Mouse (Mus musculus) adrenal gland, adult 2 months (tissue): Measurements from ENCODE around the gene Slc39a11. TPM values are rescaled to one million over a fixed set of nuclear protein-coding genes. Genes with fewer than 3 reads are reported as not detected.

Experiments used
- DNase-seq: peaks from one replicate; pipeline ENCODE4 v3.0.0; 2021
- long read RNA-seq: library from polyadenylated mRNA; stranded (forward); transcript quantifications from one replicate; pipeline ENCODE4 v2.0.0, GENCODE M21; 2021
- polyA plus RNA-seq: library from polyadenylated mRNA; depleted of rRNA; stranded (reverse); fragments of >200 nt; gene quantifications from 2 replicates; pipeline ENCODE4 v1.2.3, GENCODE M21; 2012; rRNA removed
- total RNA-seq, 2 experiments: library from RNA; stranded (reverse); gene quantifications; 2 replicates each; pipeline ENCODE4 v1.2.3; 2021

Slc39a11 gene
- total RNA-seq (10 to 100 TPM; 22.9 to 34.4 TPM), polyA plus RNA-seq (31.5 and 32.1 TPM in 2 replicates)
- long read RNA-seq, transcript Slc39a11-202 (10 exons, 2,664 nt) = major isoform, 29 of 71 reads
- long read RNA-seq, partial matches to known transcripts = 8 of 71 reads
- long read RNA-seq, other reads (novel, unspliced or antisense) = 33 of 71 reads

DNA sequence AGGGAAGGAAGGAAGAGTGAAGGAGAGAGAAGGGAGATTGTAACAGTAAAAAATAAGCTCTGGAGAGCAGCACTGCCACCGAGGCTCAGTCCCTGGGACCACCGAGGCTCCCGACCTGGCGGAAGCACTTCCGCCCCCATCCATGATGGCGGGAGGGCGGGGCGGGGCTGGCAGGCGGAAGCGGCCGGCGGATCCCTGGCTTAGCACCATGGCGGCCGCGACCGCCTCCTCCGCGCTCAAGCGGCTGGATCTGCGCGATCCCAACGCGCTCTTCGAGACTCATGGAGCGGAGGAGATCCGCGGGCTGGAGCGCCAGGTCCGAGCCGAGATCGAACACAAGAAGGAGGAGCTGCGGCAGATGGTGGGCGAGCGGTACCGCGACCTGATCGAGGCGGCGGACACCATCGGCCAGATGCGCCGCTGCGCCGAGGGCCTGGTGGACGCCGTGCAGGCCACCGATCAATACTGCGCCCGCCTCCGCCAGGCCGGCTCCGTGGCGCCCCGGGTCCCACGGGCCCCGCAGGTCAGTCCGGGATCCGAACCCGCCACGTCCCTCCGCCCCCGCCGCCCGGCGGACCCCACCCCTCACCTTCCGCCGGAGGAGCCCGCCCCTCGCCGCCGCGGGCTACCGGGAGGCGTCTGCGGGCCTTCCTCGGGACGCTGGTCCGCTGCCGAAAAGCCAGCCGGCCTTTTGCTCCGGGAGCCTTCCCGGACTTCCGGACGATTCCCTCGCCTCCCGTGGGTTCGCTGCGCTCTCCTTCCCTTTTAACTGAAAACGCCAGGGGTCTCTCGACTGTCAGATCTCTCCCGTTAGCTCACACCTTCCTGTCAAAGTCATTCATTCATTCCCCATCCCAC, at the start of gene Slc39a11:
Gene Slc39a11 (minus strand): TSS at position 727 of the 858 bp plus-strand sequence.
- peak; percentile 83 for DNase-seq

- DNase-seq = no peak
These were observed 49.8 kb upstream of the Slc39a11 start for GRCm38 (mm10) chr11:113699643-113700042.

DNA sequence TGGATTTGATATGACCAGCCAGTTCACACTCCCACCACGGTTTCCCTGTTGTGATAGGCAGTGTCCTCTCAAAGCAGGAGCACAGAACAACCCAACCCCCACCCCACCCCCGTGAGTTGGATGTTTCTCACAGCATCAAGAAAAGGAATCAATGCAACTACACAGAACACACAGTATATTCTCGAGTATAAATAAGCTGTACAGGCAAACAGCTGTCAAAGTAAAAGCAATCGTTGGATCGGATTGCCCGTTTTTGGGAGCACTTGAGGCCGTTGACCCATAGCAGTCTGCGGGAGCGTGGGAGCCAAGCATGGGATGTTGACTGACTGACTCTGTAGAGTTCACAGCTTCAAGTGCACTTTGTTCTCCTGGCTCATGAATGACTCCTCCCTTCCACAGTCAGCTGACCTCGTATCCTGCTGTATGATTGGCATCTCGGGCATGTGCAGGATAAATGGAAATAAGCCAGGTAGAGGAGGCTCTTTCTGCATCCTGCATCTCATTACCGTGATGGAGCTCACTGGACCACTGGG, 48.2 kb upstream of the Slc39a11 start:
- no peak for DNase-seq

DNA sequence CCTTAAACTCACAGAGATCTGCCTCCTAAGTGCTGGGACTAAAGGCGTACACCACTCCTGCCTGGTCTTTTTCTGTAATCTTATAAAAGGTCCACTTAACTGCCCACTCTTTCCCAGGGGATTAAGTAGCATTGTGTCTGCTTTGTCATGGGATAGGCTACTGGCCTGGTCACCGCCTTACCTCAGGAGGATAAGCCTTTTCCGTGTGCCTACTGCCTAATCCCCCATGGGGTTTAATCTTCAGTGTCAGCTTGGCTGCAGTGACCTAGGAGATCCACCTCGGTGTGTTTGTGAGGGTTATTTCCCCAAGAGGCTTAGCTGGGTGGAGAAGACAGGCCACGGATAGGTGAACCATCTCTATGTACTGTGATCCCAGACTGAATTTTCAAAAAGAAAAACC, 47.7 kb upstream of the Slc39a11 start:
- no peak for DNase-seq

DNA sequence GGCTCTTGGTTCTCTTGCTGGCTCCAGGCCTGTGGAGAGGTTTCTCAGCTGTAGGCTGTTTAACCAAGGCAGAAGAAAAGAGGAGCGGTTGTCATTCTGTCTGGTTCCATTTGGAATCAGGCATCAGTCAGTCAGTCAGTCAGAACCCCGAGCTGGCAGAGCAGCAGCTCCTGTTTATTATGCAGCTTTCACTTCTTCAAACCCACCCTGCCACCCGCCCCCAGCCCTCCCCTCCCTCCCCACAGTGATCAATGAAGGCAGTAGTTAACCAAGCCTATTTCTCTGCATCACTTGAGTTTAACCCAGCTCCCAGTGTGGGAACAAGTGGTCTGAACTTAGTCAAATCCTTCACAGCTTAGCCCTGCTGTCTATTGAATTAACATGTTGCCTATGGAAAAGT, 42.0 kb upstream of the Slc39a11 start:
- DNase-seq = no peak

GRCm38 (mm10) chr11:113691318-113691717, 41.4 kb upstream of the Slc39a11 start:
- no peak for DNase-seq

DNA sequence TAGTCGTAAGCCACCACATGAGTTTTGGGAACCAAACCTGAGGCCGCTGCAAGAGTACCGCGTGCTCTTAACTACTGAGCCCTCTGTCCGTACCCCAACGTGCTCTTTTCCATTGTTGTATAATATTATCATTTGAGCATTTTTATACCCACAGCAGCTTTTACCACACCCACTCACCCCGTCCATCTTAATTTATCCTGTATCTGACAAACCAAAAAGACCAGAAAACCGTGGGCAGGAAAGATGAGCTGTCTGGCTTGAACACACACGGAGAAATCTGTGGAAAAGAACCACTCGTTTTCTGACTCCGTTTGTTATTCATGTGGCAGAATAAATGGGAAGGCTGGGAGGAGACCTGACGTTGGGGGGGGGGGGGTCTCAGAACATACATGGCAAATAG, 40.6 kb upstream of the Slc39a11 start:
- DNase-seq = no peak

DNA sequence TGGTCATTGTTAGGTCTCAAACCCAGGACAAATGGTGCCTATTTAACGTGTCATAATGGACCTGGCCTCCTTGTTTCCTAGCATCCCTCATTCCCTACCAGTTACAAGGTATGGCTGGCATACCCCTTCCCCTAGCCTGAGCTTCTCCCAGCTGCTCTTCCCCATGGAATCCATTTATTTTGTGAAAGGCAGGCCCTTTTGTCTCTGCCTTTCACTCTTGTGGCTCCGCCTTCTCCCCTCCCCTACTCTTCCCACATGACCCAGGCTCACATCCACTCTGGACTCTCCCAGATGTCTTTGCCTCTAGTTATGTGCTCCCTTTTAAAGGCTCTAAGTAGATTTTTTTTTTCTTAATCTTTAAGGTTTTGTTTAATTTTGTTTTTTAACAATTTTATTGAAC, 37.2 kb upstream of the Slc39a11 start:
- no peak for DNase-seq

DNA sequence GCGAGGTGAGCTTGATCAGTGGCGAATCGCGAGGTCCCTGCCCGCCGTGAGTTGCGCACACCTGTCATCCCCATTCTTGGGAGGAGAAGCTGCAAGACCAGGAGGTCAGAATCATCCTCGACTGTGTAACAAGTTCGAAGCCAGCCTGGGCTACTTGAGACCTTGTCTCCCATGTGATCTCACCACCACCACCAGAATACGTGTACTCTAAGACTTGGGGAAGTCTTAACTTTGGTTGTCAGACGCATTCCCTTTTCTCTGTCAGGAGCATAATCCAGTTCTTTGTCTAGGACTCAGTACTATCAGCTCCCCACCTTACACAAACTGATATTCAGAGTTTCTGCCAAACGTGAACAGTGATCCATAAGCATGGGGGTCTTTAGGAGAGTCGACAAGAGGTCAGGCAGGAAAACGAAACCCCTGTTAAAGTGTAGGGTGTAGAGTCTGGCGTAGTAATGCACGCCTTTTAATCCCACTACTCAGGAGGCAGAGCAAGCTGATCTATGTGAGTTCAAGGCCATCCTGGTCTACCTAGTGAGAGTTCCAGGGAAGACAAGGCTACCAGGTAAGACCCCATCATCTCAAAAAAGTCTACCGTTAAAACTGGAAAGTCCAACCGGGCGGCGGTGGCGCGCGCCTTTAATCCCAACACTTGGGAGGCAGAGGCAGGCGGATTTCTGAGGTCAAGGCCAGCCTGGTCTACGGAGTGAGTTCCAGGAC, 35.0 kb upstream of the Slc39a11 start:
- DNase-seq = no peak

DNA sequence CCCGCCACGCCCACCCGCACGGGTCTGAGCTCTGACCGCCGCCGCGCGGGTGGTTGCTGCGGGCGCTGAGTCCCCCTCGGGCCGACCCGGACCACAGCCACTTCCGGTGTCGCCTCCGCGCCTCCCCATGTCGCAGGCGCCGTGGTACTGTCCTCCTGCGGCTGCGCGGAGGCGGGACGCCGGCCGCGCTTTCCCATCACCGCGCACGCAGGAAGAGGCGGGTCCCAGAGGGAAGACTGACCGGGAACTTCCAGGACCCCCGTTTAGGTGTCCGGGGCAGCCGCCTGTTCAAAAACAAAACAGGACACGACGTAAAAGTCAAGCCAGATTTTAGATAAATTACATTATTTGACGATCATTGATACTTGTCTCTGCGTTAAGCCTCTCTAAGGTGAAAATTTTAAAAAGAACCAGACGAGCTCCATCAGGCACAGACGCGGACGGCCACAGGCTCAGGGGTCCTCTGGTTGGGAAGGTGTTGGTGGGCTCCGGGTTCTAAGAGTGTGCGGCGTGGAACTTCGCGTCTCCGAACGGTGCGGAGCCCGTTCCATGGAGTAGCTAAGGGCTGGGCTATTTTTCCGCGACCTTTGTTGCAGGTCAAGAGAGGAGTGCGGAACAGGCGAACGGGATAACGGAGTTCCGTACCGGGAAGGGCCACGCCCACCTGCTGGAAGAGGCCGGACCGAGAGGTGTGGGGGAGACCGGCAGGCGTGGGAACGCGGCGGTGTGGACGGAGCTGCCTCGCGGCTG, 34.3 kb upstream of the Slc39a11 start, which contains the start of the genes Fam104a and D11Wsu47e:
Gene Fam104a (minus strand): TSS at position 199 of the 750 bp plus-strand sequence.
Gene D11Wsu47e (plus strand): TSS at position 456 of the 750 bp plus-strand sequence.
- DNase-seq = peak; percentile 97

DNA sequence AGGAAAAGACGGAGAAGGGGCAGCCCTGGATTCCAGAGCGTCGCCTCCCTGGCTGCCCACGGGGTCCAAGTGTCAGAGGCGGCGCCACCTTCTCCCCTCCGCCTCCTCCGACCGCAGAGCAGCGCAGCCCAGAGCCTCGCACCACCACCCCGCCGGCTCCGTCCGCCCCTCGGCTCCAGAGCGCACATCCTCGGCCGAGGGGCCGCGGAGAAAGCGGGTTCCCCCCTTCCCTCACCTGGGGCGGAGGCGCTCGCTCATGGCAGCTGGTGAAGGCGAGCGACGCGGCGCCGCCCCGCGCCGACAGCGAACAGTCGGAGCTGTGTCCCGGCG, 33.7 kb upstream of the Slc39a11 start:
- DNase-seq = no peak

DNA sequence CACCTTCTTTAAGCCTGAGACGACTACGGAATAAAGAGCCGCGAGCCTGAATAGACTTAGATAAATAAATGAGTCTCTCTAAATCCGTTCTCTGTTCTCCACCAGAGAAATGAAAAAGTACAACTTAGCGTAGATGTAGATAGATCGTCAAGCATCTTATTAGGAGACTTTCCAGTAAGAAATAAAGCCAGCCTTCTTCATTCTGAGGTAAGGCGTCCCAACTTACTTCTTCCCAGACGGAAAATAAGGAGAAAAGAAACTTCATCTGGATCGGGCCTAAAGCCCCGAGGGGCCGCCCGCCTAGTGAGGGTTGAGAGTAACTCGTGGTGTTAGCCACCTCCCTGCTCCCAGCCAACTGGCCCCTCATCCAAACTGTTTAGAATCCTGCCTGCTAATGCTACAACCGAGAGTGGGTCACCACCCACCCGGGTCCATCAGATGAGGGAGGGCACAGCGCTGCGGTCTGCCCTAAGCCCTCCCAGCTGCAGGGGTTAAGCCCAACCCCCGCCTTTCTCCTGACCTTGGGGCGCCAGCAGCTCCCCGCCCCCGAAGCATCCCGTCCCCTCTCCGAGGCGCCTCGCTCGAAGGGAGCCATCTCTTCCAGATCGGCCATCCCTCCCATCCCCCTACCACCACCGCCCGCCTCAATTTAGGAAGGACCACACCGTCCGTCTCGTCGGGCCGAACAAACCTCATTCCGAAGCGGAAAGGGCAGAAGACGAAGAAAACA, 33.2 kb upstream of the Slc39a11 start:
- peak; percentile 86 for DNase-seq

- no peak for DNase-seq
These were observed 32.1 kb upstream of the Slc39a11 start for GRCm38 (mm10) chr11:113681979-113682378.

DNA sequence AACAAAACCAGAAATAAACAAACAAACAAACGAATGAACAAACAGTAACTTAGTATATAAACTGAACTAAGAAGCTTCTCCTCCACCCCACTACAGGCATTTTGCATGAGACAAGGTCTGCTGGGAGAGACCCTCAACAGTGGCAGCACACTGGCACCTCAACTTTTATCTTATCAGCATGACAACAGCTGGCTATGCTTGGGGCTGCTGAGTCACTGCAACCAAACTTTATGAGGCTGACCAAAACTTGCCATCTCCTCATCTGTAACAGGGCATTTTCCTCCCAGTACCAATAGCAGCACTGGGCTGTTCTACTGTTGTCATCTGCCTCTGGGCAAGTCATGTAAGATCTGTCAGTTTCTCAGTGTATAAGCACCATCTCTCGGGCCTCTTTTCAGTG, 31.1 kb upstream of the Slc39a11 start:
- no peak for DNase-seq

DNA sequence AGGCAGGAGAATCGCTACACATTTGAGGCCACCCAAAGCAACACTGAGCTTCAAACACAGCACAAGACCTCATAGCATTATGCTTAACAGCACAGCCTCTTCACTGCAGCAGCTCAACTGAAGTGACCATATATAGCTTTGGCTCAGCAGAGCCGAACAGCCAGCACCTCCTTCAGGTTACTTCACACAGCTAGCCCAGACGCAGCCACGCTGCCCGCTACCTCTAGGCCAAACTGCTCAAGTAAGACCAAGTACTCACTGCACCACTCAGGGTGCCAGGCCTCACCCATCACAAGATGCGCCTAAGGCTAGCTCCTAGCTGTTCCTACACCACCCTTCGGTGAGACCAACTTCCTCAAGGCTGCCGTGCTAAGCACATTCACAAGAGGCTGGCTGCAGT, 28.5 kb upstream of the Slc39a11 start:
- no peak for DNase-seq

GRCm38 (mm10) chr11:113677378-113677777, 27.5 kb upstream of the Slc39a11 start:
- no peak for DNase-seq

GRCm38 (mm10) chr11:113676847-113677246, 27.0 kb upstream of the Slc39a11 start:
- no peak for DNase-seq

DNA sequence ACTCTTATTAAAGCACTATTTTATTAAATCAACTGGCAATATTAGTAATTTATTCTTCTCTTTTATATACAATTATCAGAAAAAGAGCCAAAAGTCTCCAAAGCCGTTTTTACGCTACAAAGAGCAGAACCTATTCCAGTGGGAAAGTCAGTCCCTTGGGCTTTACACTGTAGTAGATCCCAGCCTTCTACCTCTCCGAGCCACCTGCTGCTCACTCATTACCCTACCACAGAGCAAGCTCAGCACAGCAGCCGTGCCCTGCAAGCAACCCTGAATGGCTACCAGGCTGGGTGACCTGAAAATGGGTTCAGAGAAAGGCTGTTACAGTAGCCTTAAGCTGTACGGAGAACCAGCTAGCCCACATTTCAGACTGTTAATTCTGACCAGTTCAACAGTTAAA, 24.7 kb upstream of the Slc39a11 start:
- no peak for DNase-seq

DNA sequence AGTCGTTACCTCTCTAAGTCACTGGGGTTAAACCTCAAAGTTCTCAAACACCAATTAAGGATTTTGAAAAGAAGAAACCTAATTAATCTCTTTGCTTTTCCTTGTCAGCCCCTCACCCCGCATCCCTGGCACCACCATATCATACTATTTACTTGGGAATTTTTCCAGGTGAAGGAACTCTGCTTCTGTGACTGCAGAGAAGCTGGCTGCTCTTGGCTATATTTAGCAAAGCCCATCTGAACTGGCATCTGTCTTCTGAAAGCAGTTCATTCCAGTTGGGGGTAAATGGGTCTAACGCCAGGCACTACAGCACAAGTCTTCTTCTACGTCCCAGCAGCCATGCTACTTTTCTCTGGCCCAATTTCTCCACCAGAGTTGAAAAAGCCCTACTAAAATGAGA, 23.7 kb upstream of the Slc39a11 start:
- DNase-seq = no peak

GRCm38 (mm10) chr11:113669711-113670110, 19.8 kb upstream of the Slc39a11 start:
- no peak for DNase-seq

DNA sequence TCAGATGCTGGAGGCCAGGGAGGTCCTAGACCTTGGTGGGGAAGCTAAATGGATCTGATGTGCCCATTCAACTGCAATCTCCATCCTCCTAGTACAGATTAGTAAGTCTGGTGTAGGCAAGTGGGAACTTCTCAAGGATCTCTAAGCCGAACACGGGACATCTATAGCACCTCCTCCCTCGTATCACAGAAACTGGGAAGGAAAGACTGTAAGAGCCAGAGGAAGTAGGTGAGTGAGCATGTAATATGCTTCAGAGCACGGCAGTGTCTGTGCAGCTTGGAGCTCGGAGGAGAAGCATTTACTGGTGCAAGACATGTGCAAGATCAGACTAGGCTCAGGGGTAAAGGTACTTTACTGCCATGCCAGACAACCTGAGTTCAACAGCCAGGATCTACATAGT, 19.0 kb upstream of the Slc39a11 start:
- no peak for DNase-seq
